Mouse (Mus musculus) myocyte (in vitro differentiated cells): ENCODE measurements at regions not wholly inside any gene's neighbourhood (a gene's known extent, or its start where the extent isn't known, plus 50 kb on each side); places are given as distances from the start of the nearest gene placed in this dataset.

ENCODE experiments used
- H3K27me3 ChIP-seq: one replicate; pipeline ENCODE4 v1.6.1; 2011; ENCODE audit not compliant: control insufficient read depth, insufficient read depth, insufficient read length
- H3K36me3 ChIP-seq: one replicate; pipeline ENCODE4 v1.6.1; 2011; ENCODE audit not compliant: control insufficient read depth, insufficient read depth
- H3K4me2 ChIP-seq: one replicate; pipeline ENCODE4 v1.6.1; 2011; ENCODE audit warnings: low read depth, control low read depth
- H3K4me3 ChIP-seq: one replicate; pipeline ENCODE4 v1.5.1; 2011; ENCODE audit warnings: mild to moderate bottlenecking, control low read depth, moderate library complexity
- H3K79me2 ChIP-seq: one replicate; pipeline ENCODE4 v1.6.1; 2011; ENCODE audit not compliant: control insufficient read depth, insufficient read depth
- H3ac ChIP-seq: one replicate; pipeline ENCODE4 v1.6.1; 2011; ENCODE audit not compliant: control insufficient read depth, insufficient read length
- CEBPB ChIP-seq: IDR thresholded peaks from 2 replicates; pipeline ENCODE4 v1.6.1; 2011; ENCODE audit warnings: mild to moderate bottlenecking, moderate library complexity; ENCODE audit not compliant: poor library complexity, insufficient read depth, severe bottlenecking
- E2F4 ChIP-seq: IDR thresholded peaks from one replicate; pipeline ENCODE4 v1.6.1; 2011; ENCODE audit warnings: mild to moderate bottlenecking, control low read depth, moderate library complexity; ENCODE audit not compliant: insufficient read depth
- MAX ChIP-seq: IDR thresholded peaks from one replicate; pipeline ENCODE4 v1.6.1; 2011; ENCODE audit warnings: low read depth, mild to moderate bottlenecking, control low read depth
- MYOD1 ChIP-seq, 3 experiments: IDR thresholded peaks; one replicate each; pipeline ENCODE4 v1.6.1; 2011; ENCODE audit warnings: control low read depth in 2 of 3, low read depth in 2 of 3, mild to moderate bottlenecking in 2 of 3, moderate library complexity in 1 of 3; ENCODE audit not compliant: insufficient read length in 2 of 3, control insufficient read depth in 1 of 3
- MYOG ChIP-seq, 3 experiments: IDR thresholded peaks; one replicate each; pipeline ENCODE4 v1.6.1; 2011; ENCODE audit warnings: control low read depth in 2 of 3, low read depth in 2 of 3, mild to moderate bottlenecking in 2 of 3; ENCODE audit not compliant: insufficient read length in 2 of 3, control insufficient read depth in 1 of 3, insufficient read depth in 1 of 3
- POLR2A ChIP-seq: IDR thresholded peaks from one replicate; pipeline ENCODE4 v1.6.1; 2011; ENCODE audit warnings: low read depth, mild to moderate bottlenecking, control low read depth, moderate library complexity; ENCODE audit not compliant: insufficient read length
- POLR2AphosphoS2 ChIP-seq: IDR thresholded peaks from one replicate; pipeline ENCODE4 v1.6.1; 2011; ENCODE audit warnings: low read depth, control low read depth; ENCODE audit not compliant: insufficient read length
- REST ChIP-seq: IDR thresholded peaks from one replicate; pipeline ENCODE4 v1.6.1; 2011; ENCODE audit warnings: mild to moderate bottlenecking, control low read depth, moderate library complexity; ENCODE audit not compliant: insufficient read depth, insufficient read length
- SRF ChIP-seq: IDR thresholded peaks from one replicate; pipeline ENCODE4 v1.6.1; 2011; ENCODE audit warnings: low read depth; ENCODE audit not compliant: control insufficient read depth, insufficient read length
- TCF12 ChIP-seq: IDR thresholded peaks from one replicate; pipeline ENCODE4 v1.6.1; 2011; ENCODE audit warnings: mild to moderate bottlenecking, control low read depth; ENCODE audit not compliant: poor library complexity, insufficient read depth, severe bottlenecking
- TCF3 ChIP-seq: IDR thresholded peaks from one replicate; pipeline ENCODE4 v1.6.1; 2011; ENCODE audit warnings: low read depth, control low read depth; ENCODE audit not compliant: insufficient read length
- USF1 ChIP-seq: IDR thresholded peaks from one replicate; pipeline ENCODE4 v1.6.1; 2011; ENCODE audit warnings: low read depth, mild to moderate bottlenecking, control low read depth, moderate library complexity

- Histone ChIP-seq H3ac (no peak overlapping the region), H3K79me2 (no peaks in the 10 kb centered on the region), H3K4me3 (no peak overlapping the region), H3K4me2 (no peak overlapping the region), H3K36me3 (no peaks in the 10 kb centered on the region), H3K27me3 (no peaks in the 10 kb centered on the region)
- TF ChIP-seq TCF3: no peak
- no peak for TF ChIP-seq POLR2AphosphoS2
- TF ChIP-seq MYOD1 (IDR thresholded peaks at IDR 0.05; ENCODE audit: control insufficient read depth in 1 of 3, insufficient read length in 2 of 3, low read depth in 2 of 3): no peak
- TF ChIP-seq REST: no peak
- no peak for TF ChIP-seq SRF
- TF ChIP-seq CEBPB: no peak
- no peak for TF ChIP-seq MAX
- no peak for TF ChIP-seq MYOG (IDR thresholded peaks at IDR 0.05; ENCODE audit: control insufficient read depth in 1 of 3, insufficient read depth in 1 of 3, insufficient read length in 2 of 3, low read depth in 2 of 3)
- no peak for TF ChIP-seq USF1
- no peak for TF ChIP-seq POLR2A
- no peak for TF ChIP-seq TCF12
- TF ChIP-seq E2F4: no peak
These were observed 57.9 kb upstream of the Hdhd5 start for GRCm38 (mm10) chr6:120588701-120589659.

GRCm38 (mm10) chr6:120585941-120586280, 54.8 kb upstream of the Hdhd5 start:
- H3K27me3 ChIP-seq: no peaks in the 10 kb centered on the region
- no peak overlapping the region for H3K4me2 ChIP-seq
- TF ChIP-seq USF1: no peak
- no peak for TF ChIP-seq CEBPB
- TF ChIP-seq TCF12: no peak
- no peak for TF ChIP-seq POLR2AphosphoS2
- TF ChIP-seq REST: no peak
- no peak for TF ChIP-seq MAX
- no peak overlapping the region for H3ac ChIP-seq
- H3K4me3 ChIP-seq: no peak overlapping the region
- H3K36me3 ChIP-seq: no peaks in the 10 kb centered on the region
- no peaks in the 10 kb centered on the region for H3K79me2 ChIP-seq

GRCm38 (mm10) chr6:120585118-120585940, 54.2 kb upstream of the Hdhd5 start:
- Histone ChIP-seq H3K4me2 (no peak overlapping the region), H3K79me2 (no peaks in the 10 kb centered on the region), H3ac (no peak overlapping the region), H3K36me3 (no peaks in the 10 kb centered on the region), H3K27me3 (no peaks in the 10 kb centered on the region), H3K4me3 (no peak overlapping the region)
- no peak for TF ChIP-seq CEBPB

- no peak for TF ChIP-seq CEBPB
- no peak for TF ChIP-seq POLR2AphosphoS2
- no peak for TF ChIP-seq POLR2A
- no peak for TF ChIP-seq USF1
- TF ChIP-seq E2F4: no peak
- no peak for TF ChIP-seq MYOG (IDR thresholded peaks at IDR 0.05; ENCODE audit: control insufficient read depth in 1 of 3, insufficient read depth in 1 of 3, insufficient read length in 2 of 3, low read depth in 2 of 3)
- TF ChIP-seq TCF3: no peak
- no peak for TF ChIP-seq SRF
- no peak for TF ChIP-seq REST
- TF ChIP-seq MYOD1 (IDR thresholded peaks at IDR 0.05; ENCODE audit: control insufficient read depth in 1 of 3, insufficient read length in 2 of 3, low read depth in 2 of 3): no peak
- TF ChIP-seq TCF12: no peak
- no peak for TF ChIP-seq MAX
- Histone ChIP-seq H3ac (no peak overlapping the region), H3K27me3 (peaks cover 10% of the 10 kb centered on the region), H3K4me3 (no peak overlapping the region), H3K4me2 (no peak overlapping the region), H3K36me3 (no peaks in the 10 kb centered on the region), H3K79me2 (no peaks in the 10 kb centered on the region)
These were observed 50.6 kb upstream of the Hdhd5 start for GRCm38 (mm10) chr6:120581748-120582147.
